Mouse (Mus musculus) C2C12 (cell line): ENCODE data around the gene Ano1. TPM values are rescaled to one million over a fixed set of nuclear protein-coding genes. Genes with fewer than 3 reads are reported as not detected.

Experiments used
- H3K27me3 ChIP-seq: one replicate; pipeline ENCODE4 v1.6.1; 2011; ENCODE audit not compliant: control insufficient read depth, insufficient read depth, insufficient read length
- H3K36me3 ChIP-seq: one replicate; pipeline ENCODE4 v1.6.1; 2011; ENCODE audit not compliant: control insufficient read depth, insufficient read depth
- H3K4me3 ChIP-seq: one replicate; pipeline ENCODE4 v1.5.1; 2011; ENCODE audit warnings: mild to moderate bottlenecking, control low read depth; ENCODE audit not compliant: poor library complexity, insufficient read depth, severe bottlenecking
- H3K79me2 ChIP-seq: one replicate; pipeline ENCODE4 v1.6.1; 2011; ENCODE audit not compliant: control insufficient read depth, insufficient read depth
- H3K79me3 ChIP-seq: one replicate; pipeline ENCODE4 v1.6.1; 2011; ENCODE audit warnings: low read depth, control low read depth
- H3ac ChIP-seq: one replicate; pipeline ENCODE3; 2011; ENCODE audit warnings: low read depth; ENCODE audit not compliant: control insufficient read depth, insufficient read length
- CEBPB ChIP-seq: IDR thresholded peaks from one replicate; pipeline ENCODE4 v1.6.1; 2011; ENCODE audit warnings: low read depth, mild to moderate bottlenecking, control low read depth, moderate library complexity
- CTCF ChIP-seq: IDR thresholded peaks from one replicate; pipeline ENCODE4 v1.5.1; 2011; ENCODE audit not compliant: control insufficient read depth, insufficient read depth, insufficient read length
- FOSL1 ChIP-seq: IDR thresholded peaks from one replicate; pipeline ENCODE4 v1.8.0; 2011; ENCODE audit warnings: mild to moderate bottlenecking, low read length; ENCODE audit not compliant: poor library complexity, insufficient read depth, severe bottlenecking
- MAX ChIP-seq: IDR thresholded peaks from one replicate; pipeline ENCODE4 v1.6.1; 2011; ENCODE audit warnings: mild to moderate bottlenecking, control low read depth
- MYOD1 ChIP-seq: IDR thresholded peaks from one replicate; pipeline ENCODE4 v1.6.1; 2011; ENCODE audit warnings: low read depth; ENCODE audit not compliant: control insufficient read depth, insufficient read length
- MYOG ChIP-seq: IDR thresholded peaks from one replicate; pipeline ENCODE4 v1.6.1; 2011; ENCODE audit not compliant: control insufficient read depth, insufficient read length; ENCODE audit errors: extremely low read depth
- USF1 ChIP-seq: IDR thresholded peaks from one replicate; pipeline ENCODE4 v1.6.1; 2011; ENCODE audit warnings: low read depth, mild to moderate bottlenecking, control low read depth, moderate library complexity
- long read RNA-seq, 2 experiments: library from polyadenylated mRNA; unstranded; transcript quantifications; one replicate each; pipeline ENCODE4 v2.0.0; 2019 to 2020
- polyA plus RNA-seq: library from polyadenylated mRNA; unstranded; fragments of >200 nt; fragmentation: generic; extraction: Trizol; gene quantifications from one replicate; pipeline ENCODE4 v1.2.1, GENCODE M21; 2012; ENCODE audit warnings: missing spikeins

Ano1 gene
- polyA plus RNA-seq, result 2.7 TPM
- long read RNA-seq, experiment 1, partial matches to known transcripts, result 1 of 2 reads
- long read RNA-seq, experiment 1, other reads (novel, unspliced or antisense), result 1 of 2 reads
- long read RNA-seq, experiment 2, partial matches to known transcripts, result 2 of 4 reads
- long read RNA-seq, experiment 2, other reads (novel, unspliced or antisense), result 2 of 4 reads

DNA sequence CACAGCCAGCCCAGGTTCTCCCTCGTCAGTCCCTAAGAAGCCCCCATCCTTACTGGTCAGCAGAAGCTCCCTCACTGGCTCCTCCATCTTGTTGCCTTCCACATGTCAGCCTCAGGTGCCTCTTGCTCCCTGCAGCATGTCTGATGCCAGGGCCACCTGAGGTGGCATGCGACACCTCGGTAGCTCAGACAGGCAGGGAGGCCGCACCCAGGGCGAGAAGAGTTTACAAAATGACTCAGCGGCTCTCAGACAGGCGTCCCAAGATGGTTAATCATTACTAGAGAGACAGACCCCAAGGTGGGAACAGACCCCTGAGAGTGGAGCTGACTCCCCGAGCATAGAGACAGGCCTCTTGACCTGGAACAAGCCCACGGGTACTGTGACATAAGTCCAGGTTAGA is at the start of gene Ano1:
Gene Ano1 (minus strand): TSS at position 142 of the 400 bp plus-strand sequence.
- no peaks in the 10 kb centered on the region for H3K27me3 ChIP-seq
- TF ChIP-seq MYOG (no peak), CEBPB (no peak), FOSL1 (no peak), USF1 (no peak), MAX (no peak), CTCF (no peak), MYOD1 (no peak)
- no peak within 1 kb of the TSS for H3ac ChIP-seq
- no peak within 1 kb of the TSS for H3K4me3 ChIP-seq
- H3K79me2 ChIP-seq, result no peaks in the 10 kb centered on the region
- no peaks in the 10 kb centered on the region for H3K36me3 ChIP-seq
- H3K79me3 ChIP-seq, result no peaks in the 10 kb centered on the region

DNA sequence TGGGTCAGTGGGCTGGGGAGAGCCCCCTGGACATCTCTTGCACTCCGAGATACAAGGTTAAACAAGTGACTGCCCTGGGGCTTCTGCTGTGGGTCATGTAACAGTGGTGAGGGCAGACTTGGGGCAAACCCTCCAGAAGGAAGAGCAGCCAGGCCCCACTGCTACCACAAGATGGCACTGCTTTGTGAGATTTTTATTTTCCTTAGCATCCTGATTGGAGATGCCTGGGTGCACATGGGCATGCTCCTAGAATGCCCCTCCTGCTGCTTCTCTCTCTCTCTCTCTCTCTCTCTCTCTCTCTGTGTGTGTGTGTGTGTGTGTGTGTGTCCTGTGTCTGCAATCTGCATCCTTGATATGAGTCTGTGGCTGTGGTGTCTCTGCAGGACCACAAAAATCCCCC is 46.7 kb upstream of the Ano1 start:
- no peaks in the 10 kb centered on the region for H3K36me3 ChIP-seq
- H3K79me3 ChIP-seq, result no peaks in the 10 kb centered on the region
- no peak overlapping the region for H3K4me3 ChIP-seq
- H3ac ChIP-seq, result no peak overlapping the region
- peaks cover 37% of the 10 kb centered on the region for H3K27me3 ChIP-seq
- TF ChIP-seq CEBPB (no peak), USF1 (no peak), MAX (no peak), MYOG (no peak), MYOD1 (no peak), CTCF (peak; percentile 72)
- no peaks in the 10 kb centered on the region for H3K79me2 ChIP-seq

DNA sequence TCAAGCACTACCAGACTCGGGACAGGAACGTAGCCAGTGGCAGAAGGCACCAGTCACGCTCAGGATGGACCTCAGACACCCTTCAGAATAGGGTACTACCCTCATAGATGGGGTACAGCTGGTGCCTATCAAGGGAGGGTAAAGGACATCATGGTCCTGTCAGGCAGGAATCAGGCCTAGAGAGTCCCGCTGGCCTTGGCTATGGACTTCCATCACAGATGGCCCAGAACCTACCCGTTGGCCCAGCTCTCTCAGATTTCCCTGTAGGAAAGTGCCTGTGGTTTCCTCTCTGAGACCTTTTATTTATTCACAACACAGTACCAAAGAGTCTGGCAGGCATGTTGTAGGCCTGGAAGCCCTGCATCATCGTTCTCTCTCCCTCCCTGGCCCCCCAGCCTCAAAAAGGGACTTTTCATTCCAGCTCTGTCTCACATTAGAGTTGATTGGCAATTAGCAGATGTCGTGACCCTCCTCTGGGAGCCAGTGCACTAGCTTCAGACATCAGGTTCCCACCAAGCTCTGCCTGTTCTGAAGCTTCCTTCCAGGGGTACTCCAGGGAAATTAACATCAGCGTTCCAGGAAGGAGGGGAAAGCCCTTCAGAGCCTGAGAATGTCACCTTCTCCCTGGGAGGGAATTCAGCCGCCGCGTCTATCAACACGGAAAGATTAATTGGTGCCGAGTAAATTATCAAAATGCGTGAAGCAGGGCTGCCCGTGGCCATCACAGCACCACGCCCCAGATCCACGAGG is 45.4 kb upstream of the Ano1 start:
- TF ChIP-seq FOSL1 (no peak), USF1 (no peak), CEBPB (no peak)
- Histone ChIP-seq H3K79me3 (no peaks in the 10 kb centered on the region), H3ac (no peak overlapping the region), H3K36me3 (no peaks in the 10 kb centered on the region), H3K4me3 (no peak overlapping the region), H3K79me2 (no peaks in the 10 kb centered on the region), H3K27me3 (peaks cover 45% of the 10 kb centered on the region)

DNA sequence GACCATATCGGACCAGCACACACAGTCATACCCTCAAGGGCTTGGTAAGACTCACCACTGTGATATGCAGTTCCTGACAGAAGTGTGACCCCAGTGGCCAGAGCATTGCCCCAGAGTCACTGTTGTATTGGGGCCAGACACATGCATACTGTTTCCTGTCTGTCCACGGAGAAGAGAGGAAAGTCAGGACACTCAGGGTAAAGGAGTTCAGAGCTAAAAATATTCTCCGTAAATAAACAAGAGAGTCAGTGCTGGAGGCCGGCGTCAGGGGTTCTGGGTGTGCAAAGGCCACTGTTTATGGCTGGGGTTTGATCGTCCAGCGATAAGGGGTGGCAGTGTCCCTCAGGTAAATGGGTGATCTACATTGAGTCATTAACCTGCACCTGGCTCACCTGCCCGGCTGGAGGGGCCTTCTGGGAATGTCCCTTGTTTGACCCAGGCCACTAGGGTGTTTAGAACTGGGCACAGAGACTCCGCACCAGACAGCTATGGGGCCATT is 44.3 kb upstream of the Ano1 start:
- Histone ChIP-seq H3K79me3 (no peaks in the 10 kb centered on the region), H3K4me3 (no peak overlapping the region), H3K27me3 (peaks cover 48% of the 10 kb centered on the region), H3K79me2 (no peaks in the 10 kb centered on the region), H3K36me3 (no peaks in the 10 kb centered on the region), H3ac (no peak overlapping the region)
- TF ChIP-seq CTCF (no peak), CEBPB (no peak), MYOD1 (no peak), USF1 (no peak), FOSL1 (no peak), MAX (no peak), MYOG (no peak)

DNA sequence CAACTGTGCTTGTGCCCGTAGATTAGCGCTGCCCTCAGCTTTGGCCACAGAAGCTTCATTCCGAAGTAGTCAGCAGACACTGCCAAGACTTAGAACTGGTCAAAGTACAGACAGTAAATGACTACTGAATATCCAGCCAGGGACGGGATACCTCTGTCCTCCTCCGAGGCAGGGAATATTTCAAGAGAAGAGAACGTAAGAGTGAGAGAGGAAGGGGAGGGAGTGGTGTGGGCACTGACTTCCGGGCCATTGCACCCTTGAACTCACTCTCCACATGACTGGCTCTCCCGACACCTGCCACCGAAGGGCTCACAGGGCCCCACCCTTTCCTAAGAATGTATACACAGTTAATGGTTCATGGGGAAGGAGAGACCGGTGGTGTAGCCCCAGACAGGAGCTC is 41.5 kb upstream of the Ano1 start:
- Histone ChIP-seq H3ac (no peak overlapping the region), H3K79me2 (no peaks in the 10 kb centered on the region), H3K27me3 (peaks cover 58% of the 10 kb centered on the region), H3K79me3 (no peaks in the 10 kb centered on the region), H3K4me3 (no peak overlapping the region), H3K36me3 (no peaks in the 10 kb centered on the region)
- TF ChIP-seq MAX, result no peak
- TF ChIP-seq CTCF, result no peak
- no peak for TF ChIP-seq USF1
- no peak for TF ChIP-seq FOSL1
- no peak for TF ChIP-seq MYOD1
- TF ChIP-seq CEBPB, result no peak
- no peak for TF ChIP-seq MYOG

DNA sequence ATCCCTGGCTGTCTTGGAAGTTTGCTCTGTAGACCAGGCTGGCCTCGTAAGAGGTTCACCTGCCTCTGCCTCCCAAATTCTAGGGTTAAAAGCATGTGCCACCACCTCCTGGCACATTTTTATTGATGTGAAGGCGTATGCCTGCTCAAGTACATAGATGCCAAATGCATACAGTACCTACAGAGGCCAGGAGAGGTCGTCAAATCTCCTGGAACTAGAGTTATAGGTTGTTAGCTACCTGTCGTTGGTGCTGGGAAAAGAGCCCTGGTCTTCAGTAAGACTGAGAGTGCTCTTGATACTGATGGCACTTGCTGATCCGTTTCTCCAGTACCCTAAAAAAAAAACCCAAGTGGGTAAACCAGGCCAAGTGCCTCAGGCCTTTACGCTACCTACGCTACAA is 39.7 kb upstream of the Ano1 start:
- H3K4me3 ChIP-seq, result no peak overlapping the region
- no peaks in the 10 kb centered on the region for H3K79me3 ChIP-seq
- no peaks in the 10 kb centered on the region for H3K79me2 ChIP-seq
- H3K27me3 ChIP-seq, result peaks cover 65% of the 10 kb centered on the region
- no peak overlapping the region for H3ac ChIP-seq
- no peaks in the 10 kb centered on the region for H3K36me3 ChIP-seq
- TF ChIP-seq FOSL1, result no peak
